ENCODE assay signal across 22 mouse cellular contexts in genomic region chr2:34989749-34990148, GRCm38 (mm10). TPM values are rescaled to one million over a fixed set of nuclear protein-coding genes. Genes with fewer than 3 reads are reported as not detected.
"Had no signal": no experiment of that assay in that cellular context is flagged by ENCODE, and none has a peak within 500 bp of the region (broad histone marks: within the 10 kb centered on the region; RNA-seq: fewer than 3 reads in every experiment).

No protein-coding gene starts in this region.

- DNase-seq: gastrocnemius, postnatal 14 days; gastrocnemius, postnatal 36 days; heart, adult 11 months; heart, adult 2 months; heart, postnatal 14 days; heart, postnatal 36 days; kidney, adult 18-20 months; kidney, adult 8-10 months; kidney, postnatal 14 days; kidney, postnatal 4 days; liver had no signal

- H3K27ac ChIP-seq: heart, adult 2 months; heart, embryonic 13.5 days; heart, embryonic 15.5 days; hindbrain, embryonic 13.5 days; hindbrain, embryonic 15.5 days; hindbrain, postnatal 0 days; layer of hippocampus, adult 2 months; left cerebral cortex, adult 2 months; limb, embryonic 10.5 days; limb, embryonic 12.5 days had no signal

- H3K4me1 ChIP-seq: heart, embryonic 13.5 days; heart, embryonic 15.5 days had no signal

- H3K36me3 ChIP-seq: heart, embryonic 13.5 days; heart, embryonic 15.5 days; hindbrain, embryonic 13.5 days; hindbrain, embryonic 15.5 days; limb, embryonic 10.5 days; limb, embryonic 12.5 days had no signal

- ATAC-seq: hindbrain, postnatal 0 days had no signal

- H3K9ac ChIP-seq: heart, embryonic 13.5 days; heart, embryonic 15.5 days; hindbrain, embryonic 13.5 days; hindbrain, embryonic 15.5 days; limb, embryonic 12.5 days had no signal

- H3K27me3 ChIP-seq: hindbrain, embryonic 13.5 days; hindbrain, embryonic 15.5 days; limb, embryonic 12.5 days had no signal

- H3K4me2 ChIP-seq: heart, embryonic 11.5 days; heart, embryonic 13.5 days; heart, embryonic 15.5 days; hindbrain, embryonic 13.5 days; hindbrain, embryonic 15.5 days; limb, embryonic 12.5 days; liver, embryonic 11.5 days had no signal

- H3K4me3 ChIP-seq: heart, adult 2 months; heart, embryonic 13.5 days; heart, embryonic 15.5 days; hindbrain, embryonic 13.5 days; hindbrain, embryonic 15.5 days; layer of hippocampus, adult 2 months; left cerebral cortex, adult 2 months; limb, embryonic 10.5 days; limb, embryonic 12.5 days had no signal

- H3K9me3 ChIP-seq: heart, embryonic 13.5 days; heart, embryonic 15.5 days; hindbrain, embryonic 13.5 days; hindbrain, embryonic 15.5 days; limb, embryonic 10.5 days; limb, embryonic 12.5 days had no signal

RNA-seq across cellular contexts. Expression of gene Traf1, which starts 28.2 kb away (rescaled TPM):
- polyA plus RNA-seq: limb, embryonic 10.5 days had no signal
